Mouse (Mus musculus): Measurements from ENCODE around the gene Gm38100.

Gene Gm38100

GRCm38 (mm10) chr1:175920029-175920428, at the start of gene Gm38100:
TSS of gene Gm38100 (plus strand) at chr1:175920329.
- no peak for DNase-seq

- no peak for DNase-seq
Measured at GRCm38 (mm10) chr1:175870716-175871115, 49.4 kb upstream of the Gm38100 start.

- no peak for DNase-seq
Measured at GRCm38 (mm10) chr1:175872028-175872816, 47.9 kb upstream of the Gm38100 start.

GRCm38 (mm10) chr1:175880453-175881296, 39.5 kb upstream of the Gm38100 start, which contains the start of gene Exo1:
TSS of gene Exo1 (plus strand) at chr1:175880581.
- peak; percentile 81 to 84 for DNase-seq

- DNase-seq = no peak
Measured at GRCm38 (mm10) chr1:175883398-175883797, 36.7 kb upstream of the Gm38100 start.

GRCm38 (mm10) chr1:175893263-175893662, 26.9 kb upstream of the Gm38100 start:
- no peak for DNase-seq

GRCm38 (mm10) chr1:175893726-175894125, 26.4 kb upstream of the Gm38100 start:
- peak; percentile 30 to 75 for DNase-seq

GRCm38 (mm10) chr1:175911207-175911606, 8.9 kb upstream of the Gm38100 start:
- no peak for DNase-seq

GRCm38 (mm10) chr1:175912038-175912437, 8.1 kb upstream of the Gm38100 start:
- DNase-seq = no peak

- no peak for DNase-seq
Measured at GRCm38 (mm10) chr1:175913728-175914303, 6.3 kb upstream of the Gm38100 start.

- DNase-seq = no peak
Measured at GRCm38 (mm10) chr1:175921091-175921490, 962 bp downstream of the Gm38100 start.

- DNase-seq = peak; percentile 55 to 62
Measured at GRCm38 (mm10) chr1:175923848-175924787, 4.0 kb downstream of the Gm38100 start.

- DNase-seq = no peak
Measured at GRCm38 (mm10) chr1:175931391-175931790, 11.3 kb downstream of the Gm38100 start.

- peak; percentile 6 to 39 for DNase-seq
Measured at GRCm38 (mm10) chr1:175936282-175936737, 16.2 kb downstream of the Gm38100 start.

- no peak for DNase-seq
Measured at GRCm38 (mm10) chr1:175938731-175939130, 18.6 kb downstream of the Gm38100 start.

GRCm38 (mm10) chr1:175943168-175943567, 23.0 kb downstream of the Gm38100 start:
- no peak for DNase-seq

GRCm38 (mm10) chr1:175946718-175947315, 26.7 kb downstream of the Gm38100 start:
- no peak for DNase-seq

- no peak for DNase-seq
Measured at GRCm38 (mm10) chr1:175950421-175950820, 30.3 kb downstream of the Gm38100 start.

GRCm38 (mm10) chr1:175950851-175951250, 30.7 kb downstream of the Gm38100 start:
- DNase-seq = no peak

- no peak for DNase-seq
Measured at GRCm38 (mm10) chr1:175961786-175962185, 41.7 kb downstream of the Gm38100 start.

- DNase-seq = no peak
Measured at GRCm38 (mm10) chr1:175967004-175967745, 47.0 kb downstream of the Gm38100 start.

Data from lung, adult 18-20 months (tissue).